Mouse (Mus musculus) mouse embryonic stem cell (cell line): ENCODE results near the gene Fat3.

Source experiments
- in situ Hi-C, 2 experiments: fragments of 300-500 bp; cut with MboI; formaldehyde crosslinking; loops; 1 replicate in 1 of 2; 3 replicates in 1 of 2; pipeline ENCODE4 v1.14.3; 2019 to 2020; ENCODE audit warnings: low sequenced_read_pairs in 2 of 2, low pct_unique_long_range_greater_than_20kb in 1 of 2, mixed read lengths in 1 of 2; ENCODE audit not compliant: unreplicated experiment in 1 of 2

The Fat3 gene

GRCm38 (mm10) chr9:16441930-16442329 lies 59.2 kb downstream of the Fat3 start:
- in situ Hi-C loops = no loop called here

DNA sequence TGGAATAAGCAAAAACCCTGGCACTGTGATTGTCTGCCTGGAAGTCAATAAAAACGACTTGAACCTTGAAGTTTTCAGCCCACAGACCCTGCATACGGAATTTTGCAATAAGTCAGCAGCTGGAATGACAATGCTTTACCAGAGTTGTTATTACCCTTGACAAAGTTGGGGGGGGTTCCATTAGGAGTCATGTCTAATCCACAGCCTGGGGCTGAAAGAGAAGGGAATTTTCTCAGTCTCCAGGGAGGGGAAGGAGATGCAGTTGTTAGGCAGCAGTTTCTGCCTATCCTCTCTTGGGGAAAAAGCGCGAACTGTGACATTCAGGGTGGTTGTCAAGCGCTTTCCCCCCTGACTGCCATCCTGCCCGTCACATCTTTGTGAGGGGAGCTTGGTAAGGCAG lies 60.4 kb downstream of the Fat3 start:
- in situ Hi-C loops = no loop called here

DNA sequence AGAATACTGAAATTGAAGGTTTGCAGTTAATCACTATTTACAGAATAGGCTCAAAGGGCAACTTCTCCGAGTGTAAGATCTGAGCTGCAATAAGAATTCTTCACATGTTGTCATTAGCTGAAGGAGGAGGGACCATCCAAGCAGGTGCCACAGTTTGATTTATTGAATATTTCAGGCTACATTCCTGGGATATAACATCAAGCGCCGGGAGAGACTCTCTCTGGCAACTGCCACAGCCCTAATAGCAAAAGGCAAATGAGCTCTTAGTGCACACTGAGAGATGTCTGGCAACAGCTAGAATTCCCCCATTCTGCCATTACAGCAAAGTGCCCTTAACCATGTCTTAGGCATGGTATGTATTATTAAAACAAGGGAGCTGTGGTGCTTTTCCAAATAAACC lies 61.1 kb downstream of the Fat3 start:
- in situ Hi-C loops = no loop called here

GRCm38 (mm10) chr9:16437805-16438204 lies 63.3 kb downstream of the Fat3 start:
- in situ Hi-C loops = no loop called here

- in situ Hi-C loops = no loop called here
These were observed 72.5 kb downstream of the Fat3 start for GRCm38 (mm10) chr9:16428589-16428988.

- in situ Hi-C loops = no loop called here
These were observed 78.4 kb downstream of the Fat3 start for GRCm38 (mm10) chr9:16422707-16423106.

DNA sequence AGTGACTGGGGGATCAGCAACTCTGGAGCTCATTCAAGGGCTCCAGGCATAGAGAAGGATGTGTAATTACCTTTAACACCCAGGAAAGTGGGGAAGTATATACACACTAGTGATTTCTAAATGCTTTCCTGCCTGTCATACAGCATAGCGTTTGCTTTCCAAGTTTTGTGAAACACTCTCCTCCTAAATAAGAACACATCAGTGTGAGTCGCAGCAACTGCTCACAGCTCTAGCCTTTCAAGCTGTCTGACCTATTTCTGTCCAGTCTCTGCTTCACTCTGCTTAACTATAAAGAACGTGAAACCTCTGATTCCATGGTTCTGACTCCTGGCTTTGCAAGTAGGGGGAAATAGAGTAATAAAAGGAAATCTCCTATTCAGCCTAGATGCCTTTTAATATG lies 98.3 kb downstream of the Fat3 start:
- in situ Hi-C loops = no loop called here

DNA sequence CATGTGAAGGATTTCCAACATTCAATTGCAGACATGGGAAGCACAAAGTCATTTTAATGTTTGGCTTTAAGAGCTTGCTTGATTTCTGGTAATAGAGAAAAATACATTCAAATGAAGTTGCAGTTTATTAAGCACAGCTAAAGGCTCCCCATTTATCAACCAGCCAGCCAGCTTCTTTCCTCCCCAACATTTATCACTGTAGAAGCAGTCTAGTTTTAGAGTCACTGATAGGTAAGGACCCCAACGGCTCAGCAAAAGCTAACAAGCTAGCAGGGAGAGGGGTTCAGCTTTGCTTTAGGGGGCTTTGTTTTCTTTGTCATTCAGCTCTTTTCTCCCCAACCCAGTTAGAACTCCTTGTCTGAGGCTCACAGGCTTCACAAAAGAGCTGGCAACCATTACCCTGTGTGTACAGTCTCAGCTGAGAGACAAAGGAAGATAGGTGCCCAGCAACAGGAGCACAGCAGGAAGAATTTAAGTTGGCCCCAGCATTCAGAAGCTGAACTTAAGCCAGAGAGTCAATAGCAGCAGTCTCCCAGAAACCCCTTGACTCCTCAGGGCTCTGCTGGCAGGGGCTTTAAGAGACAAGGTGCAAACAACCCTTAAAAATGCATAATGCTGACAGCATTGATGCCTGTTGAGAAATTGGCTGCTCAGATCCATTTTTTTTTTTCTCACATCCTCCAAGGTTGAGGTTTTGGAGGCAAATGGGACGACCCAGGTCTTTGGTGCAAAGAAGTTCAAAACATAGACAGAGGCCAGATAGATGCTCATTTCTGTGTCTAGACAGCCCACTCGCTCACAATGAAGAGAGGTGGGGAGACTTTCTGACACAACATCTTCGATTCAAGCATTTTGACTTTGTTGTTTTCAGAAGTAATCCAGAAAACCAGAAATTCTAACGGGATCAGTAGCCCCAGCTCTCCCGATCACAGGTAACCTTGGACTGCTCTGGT lies 102.1 kb downstream of the Fat3 start:
- in situ Hi-C loops = no loop called here

DNA sequence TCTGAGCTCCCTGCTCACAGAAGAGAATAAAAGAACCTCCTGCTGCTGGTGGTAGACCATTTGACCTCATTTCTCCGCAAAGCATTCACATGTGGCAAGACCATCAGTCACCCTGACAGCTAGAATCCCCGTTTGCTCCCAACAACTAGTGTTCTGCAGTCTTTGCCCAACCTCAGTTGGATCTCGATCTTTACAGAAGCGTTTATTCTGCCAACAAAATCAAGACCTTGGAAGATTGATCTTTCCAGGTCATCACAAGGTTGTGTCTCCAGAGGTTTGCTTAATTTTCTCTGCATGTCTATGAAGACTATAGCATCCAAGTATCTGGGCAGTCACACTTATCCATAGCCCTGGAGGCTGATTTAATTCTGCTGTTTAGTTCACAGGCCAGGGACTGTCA lies 111.9 kb downstream of the Fat3 start:
- in situ Hi-C loops = no loop called here

DNA sequence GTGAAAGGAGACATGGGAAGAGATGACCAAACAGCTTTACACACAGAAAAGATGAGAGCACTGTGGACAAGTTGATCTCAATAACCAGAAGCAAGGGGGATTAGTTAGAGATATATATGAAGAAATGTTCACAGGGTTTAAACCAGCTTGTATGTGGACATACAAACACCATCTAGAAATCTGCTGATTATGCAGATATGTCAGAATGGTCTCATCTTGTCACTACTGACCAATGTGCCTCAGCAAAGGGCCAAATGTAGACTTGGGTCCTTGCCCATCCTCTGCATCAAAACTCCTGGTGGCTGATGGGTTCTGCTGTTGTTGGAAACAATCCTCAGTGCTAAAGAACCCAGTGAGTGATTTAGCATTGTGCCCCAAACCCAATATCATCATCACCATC lies 113.6 kb downstream of the Fat3 start:
- in situ Hi-C loops = no loop called here

DNA sequence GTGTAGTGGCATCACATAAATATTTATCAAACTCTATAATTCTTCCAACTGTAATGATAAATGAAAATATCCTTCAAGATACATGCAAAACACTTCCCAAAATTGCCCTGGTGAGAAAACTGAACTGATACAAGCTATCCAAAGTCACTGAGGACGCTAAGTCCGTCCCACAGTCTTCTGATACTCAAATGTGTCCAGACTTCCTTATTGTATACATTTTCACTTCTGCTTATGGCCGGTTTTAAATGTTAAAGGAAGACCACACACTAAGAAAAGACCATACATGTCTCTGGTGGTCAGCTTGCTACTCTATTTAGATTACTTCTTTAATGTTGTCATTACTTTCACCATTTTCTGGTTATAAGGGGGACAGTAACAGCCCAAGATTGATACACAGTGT lies 137.4 kb downstream of the Fat3 start:
- in situ Hi-C loops = no loop called here

DNA sequence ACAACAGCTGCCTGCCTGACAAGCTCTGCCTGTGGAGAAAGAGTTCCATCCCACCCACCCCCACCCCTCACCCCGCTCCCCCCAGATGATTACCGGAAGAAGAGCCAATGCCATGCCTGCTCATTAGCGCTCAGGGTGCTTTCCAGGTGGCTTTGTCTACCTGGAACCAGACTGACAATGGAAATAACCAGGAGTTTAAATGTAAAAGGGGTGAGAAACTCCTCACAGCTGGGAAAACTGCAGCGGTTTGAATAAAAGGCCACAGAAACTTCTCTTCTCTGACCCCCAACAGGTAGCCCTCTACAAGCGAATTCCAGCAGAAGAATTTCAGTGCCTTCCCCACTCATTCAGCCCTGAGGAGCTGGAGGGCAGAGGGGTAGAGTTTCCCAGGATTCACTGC lies 139.3 kb downstream of the Fat3 start:
- in situ Hi-C loops = no loop called here

GRCm38 (mm10) chr9:16356636-16357035 lies 144.4 kb downstream of the Fat3 start:
- in situ Hi-C loops = no loop called here

DNA sequence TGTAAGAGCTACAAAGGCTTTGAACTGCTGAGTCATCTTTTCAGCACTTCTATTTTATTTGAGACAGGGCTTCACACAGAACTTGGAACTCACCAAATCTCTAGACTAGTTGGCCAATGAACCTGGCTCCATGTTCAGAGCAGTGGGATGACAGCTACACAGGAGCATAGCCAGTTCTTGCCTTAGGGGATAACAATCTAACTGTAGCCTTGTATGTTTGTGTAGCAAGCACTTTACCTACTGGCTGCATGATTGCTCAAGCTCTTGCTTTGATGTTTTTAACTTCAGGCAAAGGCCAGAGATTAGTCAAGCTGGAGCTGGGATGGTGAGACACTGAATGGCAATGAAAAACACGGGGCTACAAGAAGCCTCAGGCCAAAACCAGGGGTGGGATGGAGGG lies 146.2 kb downstream of the Fat3 start:
- in situ Hi-C loops = no loop called here

GRCm38 (mm10) chr9:16353049-16353724 lies 147.9 kb downstream of the Fat3 start:
- in situ Hi-C loops = no loop called here

- in situ Hi-C loops = no loop called here
These were observed 148.5 kb downstream of the Fat3 start for GRCm38 (mm10) chr9:16352486-16353048.

DNA sequence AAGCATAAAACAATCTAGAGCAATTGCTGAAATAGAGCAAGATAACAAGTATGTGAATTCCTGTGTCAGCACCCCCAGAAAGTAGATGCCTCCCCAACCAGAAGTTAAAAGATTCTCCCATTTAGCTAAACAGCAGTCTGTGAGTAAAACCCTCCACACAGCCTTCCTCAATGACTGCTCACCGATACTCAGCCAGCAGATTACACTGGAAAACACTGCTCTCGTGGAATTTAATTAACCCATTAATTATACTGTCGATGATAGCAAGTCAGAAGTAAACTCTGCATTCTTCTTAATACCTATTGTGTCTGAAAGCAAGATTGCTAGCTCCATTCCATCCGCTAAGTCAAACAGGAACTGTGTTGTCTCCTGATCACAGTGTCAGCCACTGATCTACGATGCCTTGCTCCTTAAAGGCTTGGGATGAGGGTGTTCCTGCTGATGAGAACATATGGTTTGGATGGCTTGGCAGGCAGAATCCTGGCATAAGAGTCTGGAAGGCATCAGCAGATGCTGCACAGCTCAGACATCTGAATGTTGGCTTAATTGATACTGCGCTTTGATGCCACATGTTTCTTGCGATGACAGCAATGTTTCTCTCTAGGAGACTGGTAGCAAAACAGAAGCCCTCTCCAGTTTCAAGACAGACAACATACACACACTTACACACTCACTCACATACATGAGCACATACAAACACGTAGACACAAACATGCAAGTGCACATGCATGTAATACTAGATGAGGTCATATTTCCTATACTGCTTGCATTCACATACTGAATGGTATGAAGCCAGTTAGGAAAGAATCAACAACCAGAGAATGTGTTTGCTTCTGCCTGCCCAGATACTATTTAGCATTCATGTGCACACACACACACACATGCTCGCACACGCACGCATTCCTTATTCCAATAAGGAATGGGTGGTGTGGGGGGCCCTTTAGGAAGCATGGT lies 155.9 kb downstream of the Fat3 start:
- in situ Hi-C loops = no loop called here

DNA sequence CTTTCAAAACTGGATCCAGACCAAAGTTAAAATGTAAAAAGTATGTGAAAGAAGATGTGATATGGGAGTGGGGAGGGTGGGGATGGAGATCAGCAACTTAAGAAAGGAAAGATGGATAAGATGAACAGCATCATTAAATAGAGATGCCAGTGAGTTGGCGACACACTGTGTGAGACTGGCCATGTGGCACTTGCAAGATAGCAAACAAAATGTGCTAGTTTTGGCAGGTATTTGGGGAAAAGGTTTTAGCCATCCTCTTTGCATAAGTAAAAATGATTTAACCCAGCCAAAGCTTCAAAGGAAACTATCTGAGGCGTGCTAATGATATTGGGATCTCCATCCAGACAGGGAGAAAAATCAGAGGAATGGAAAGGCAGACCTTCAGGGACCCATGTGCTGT lies 157.9 kb downstream of the Fat3 start:
- in situ Hi-C loops = no loop called here

DNA sequence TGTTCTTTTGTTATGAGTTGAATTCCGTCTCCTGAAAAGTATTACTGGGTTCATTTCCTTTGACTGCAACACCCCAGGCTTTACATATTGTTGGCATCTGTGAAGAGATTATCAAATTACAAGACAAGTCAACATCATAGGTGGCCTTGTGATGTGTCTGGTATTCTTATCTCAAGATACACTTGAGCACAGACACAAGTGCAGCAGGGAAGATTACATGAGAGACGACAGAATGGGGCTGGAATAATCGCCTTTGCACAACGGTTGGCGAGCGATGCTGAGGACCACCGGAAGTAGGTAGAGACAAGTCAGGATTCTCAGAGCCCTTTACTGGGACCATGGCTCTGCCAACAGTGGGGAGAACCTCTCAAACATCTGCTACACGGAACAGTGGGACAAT lies 158.5 kb downstream of the Fat3 start:
- in situ Hi-C loops = no loop called here
